Mouse (Mus musculus) testis, adult 2 months (tissue): ENCODE data around the gene Ddb1.

Experiments
- CTCF ChIP-seq: fragments of 200-500 bp; IDR thresholded peaks from 2 replicates; pipeline ENCODE4 v1.5.1; 2012; ENCODE audit warnings: low read depth, mild to moderate bottlenecking, inconsistent platforms, low read length, moderate library complexity; ENCODE audit not compliant: control insufficient read depth, insufficient read depth, insufficient replicate concordance
- POLR2A ChIP-seq: fragments of 200-500 bp; IDR thresholded peaks from 2 replicates; pipeline ENCODE4 v1.6.1; 2012; ENCODE audit warnings: low read depth, mild to moderate bottlenecking, inconsistent platforms, low read length, moderate library complexity; ENCODE audit not compliant: control insufficient read depth

GRCm38 (mm10) chr19:10564278-10564677 is 40.8 kb upstream of the Ddb1 start:
- TF ChIP-seq POLR2A (no peak), CTCF (no peak)
